Mouse (Mus musculus): ENCODE data around the gene Trim50.
"Not testable (repeated sequence)": the region's sequence is repeated elsewhere in the genome, so short reads cannot be mapped to it uniquely, and the experiment has no call there.

The Trim50 gene

DNA sequence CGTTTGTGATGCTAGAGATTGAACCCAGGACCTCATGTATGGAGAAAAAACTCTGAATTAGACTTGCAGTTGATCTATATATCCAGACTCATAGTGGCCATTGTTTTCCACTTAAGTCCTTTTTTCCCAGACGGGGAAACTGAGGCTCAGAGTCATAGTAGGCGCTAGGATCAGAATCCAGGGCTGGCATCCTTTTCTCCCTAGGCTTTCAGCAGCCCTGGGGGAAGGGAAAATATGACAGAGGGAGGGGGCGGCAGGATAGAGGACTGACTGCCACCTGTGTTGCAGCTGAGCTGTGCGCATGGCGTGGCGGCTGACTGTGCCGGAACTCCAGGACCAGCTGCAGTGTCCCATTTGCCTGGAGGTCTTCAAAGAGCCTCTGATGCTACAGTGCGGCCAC, at the start of gene Trim50:
Gene Trim50 (plus strand): TSS at position 301 of the 400 bp plus-strand sequence.
- no peak for DNase-seq (ENCODE audit: low spot score)

DNA sequence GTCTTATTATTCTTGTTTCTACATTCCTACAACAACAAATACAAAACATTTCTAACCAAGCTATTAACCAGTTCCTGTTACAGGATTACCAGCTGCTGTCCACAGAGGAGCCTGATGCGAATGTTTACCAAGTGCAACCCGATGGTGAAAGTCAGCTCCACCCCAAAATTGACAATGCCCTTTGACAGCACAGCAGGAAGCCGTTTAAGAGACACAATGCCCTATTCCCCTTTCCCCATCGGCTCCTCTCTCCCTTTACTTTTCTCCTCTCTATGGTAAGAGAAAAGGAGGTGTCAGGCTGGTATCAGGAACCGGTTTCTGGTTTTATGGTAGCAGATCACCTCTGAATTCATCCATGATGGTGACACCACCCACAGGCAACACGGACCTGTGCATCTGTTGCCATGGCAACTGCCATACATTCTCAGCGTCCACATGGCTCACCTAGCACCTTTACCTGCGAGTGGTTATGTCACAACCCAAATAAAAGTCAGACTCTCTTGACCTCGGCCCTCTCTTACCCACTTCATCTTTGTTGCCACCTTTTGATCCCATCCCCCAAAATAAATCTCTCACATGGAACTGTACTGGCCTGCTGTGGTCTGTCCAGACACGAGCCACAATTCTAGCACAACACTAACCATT, 46.7 kb upstream of the Trim50 start:
- no peak for DNase-seq (ENCODE audit: low spot score)

DNA sequence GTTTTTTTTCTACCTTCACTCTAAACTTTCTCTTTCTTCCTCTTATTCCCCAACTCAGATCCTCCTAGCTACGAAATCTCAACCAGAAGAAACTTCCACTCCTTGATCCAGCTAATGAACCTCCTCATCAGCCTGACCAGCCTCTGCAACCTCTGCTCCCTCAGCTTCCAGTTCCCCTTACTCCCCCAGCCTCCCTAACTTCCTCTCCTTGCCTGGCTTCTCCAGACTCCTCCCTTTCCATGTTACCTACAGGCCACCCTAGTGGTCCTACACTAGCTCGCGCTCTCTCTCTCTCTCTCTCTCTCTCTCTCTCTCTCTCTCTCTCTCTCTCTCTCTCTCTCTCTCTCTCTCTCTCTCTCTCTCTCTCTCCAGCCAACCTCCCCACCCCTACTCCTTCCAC, 36.9 kb upstream of the Trim50 start:
- no peak for DNase-seq (ENCODE audit: low spot score)

DNA sequence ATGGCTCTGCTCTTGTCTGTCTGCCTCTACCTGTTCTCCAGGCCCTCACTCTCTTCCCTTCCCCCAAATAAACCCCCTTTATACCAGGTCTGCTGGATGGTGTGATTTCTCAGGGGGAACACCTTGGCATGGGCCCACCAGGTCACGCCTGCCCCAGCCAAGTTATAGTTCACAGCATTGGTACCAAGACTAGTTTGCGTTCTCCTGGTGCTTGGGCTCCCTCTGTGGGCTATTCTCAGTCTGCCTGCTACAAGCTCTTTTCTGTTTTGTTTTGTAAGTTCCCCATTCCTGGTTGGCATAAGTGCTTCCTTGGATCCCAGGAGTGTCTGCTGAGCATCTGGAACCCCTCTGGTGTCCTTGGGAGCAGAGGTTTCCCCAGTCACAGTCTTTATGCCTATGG, 33.2 kb upstream of the Trim50 start:
- no peak for DNase-seq (ENCODE audit: low spot score)

DNA sequence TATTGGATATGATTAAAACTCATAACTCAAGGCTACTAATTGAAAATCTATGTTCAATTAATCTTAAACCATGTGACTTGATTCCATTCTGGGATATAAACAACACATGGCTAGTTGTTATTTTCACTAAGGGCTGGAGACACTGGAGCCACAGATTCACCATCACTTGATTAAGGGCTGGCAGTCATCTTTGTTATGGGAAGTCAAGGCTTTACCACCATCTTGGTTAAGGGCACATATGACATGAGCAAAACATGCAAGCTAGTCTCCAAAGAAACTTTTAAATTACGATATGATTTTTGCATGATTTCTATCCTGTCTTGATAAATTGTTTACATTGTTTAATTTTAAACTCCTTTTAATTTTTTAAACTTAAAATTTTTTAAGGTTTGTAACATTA, 30.9 kb upstream of the Trim50 start:
- no peak for DNase-seq (ENCODE audit: low spot score)

DNA sequence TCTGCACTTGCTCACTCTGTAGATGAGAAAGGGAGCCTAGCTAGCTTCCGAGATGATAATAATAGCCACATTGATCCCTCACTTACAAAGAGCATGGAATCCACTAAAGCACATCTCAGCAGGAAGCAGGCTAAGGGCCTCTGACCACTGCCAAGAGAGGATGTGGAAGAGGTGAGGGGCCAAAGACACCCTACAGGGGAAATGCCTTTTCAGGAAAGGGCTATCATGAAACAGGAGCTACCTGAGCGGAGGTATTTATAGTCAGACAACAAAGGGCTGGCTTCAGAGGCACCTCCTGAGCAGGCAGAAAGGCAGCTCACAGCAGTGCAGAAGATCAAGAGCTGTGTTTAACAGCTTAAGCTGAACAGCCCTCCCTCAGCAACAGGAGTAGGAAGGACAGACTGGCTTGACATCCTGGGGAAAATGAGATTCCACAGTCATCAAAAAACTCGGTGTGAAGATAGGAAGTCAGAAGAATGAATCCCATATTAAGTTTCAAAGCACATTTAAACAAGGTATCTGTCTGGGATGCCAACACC, 26.9 kb upstream of the Trim50 start:
- DNase-seq (ENCODE audit: low spot score): no peak

DNA sequence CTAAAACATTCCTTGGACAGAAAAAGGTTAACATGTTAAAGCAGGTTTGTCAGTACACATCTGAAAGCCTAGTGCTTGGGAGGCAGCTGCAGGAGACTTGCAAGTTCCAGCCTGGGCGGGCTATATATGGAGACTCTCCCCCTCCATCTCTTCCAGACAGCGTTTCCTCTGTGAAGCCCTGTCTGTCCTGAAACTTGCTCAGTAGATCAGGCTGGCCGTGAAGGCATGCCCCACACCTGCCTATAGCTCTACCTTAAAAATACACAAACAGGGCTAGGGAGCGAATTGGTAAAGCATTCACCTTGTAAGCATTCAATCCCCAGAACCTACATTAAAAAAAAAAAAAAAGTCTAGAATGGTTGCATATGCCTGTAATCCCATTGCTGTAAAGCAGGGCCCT, 23.6 kb upstream of the Trim50 start:
- DNase-seq (ENCODE audit: low spot score): no peak

DNA sequence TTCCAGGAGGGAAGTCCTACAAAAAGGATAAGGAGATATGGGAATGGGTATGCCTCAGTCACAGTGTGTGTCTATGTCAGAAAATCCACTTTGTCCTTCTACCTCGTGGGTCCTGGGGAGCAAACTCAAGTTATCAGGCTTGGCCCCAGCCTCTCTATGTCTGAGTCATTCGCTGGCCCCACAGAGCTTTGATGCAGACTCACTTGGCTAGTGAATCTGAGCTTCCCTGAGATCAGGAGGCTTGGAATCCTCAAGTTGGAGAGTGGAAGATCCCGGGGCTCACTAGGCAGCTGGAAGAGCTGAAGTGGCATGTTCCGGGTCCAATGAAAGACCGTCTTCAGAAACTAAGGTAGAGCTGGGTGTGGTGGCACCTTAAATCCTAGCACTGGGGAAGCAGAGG, 22.9 kb upstream of the Trim50 start:
- no peak for DNase-seq (ENCODE audit: low spot score)

DNA sequence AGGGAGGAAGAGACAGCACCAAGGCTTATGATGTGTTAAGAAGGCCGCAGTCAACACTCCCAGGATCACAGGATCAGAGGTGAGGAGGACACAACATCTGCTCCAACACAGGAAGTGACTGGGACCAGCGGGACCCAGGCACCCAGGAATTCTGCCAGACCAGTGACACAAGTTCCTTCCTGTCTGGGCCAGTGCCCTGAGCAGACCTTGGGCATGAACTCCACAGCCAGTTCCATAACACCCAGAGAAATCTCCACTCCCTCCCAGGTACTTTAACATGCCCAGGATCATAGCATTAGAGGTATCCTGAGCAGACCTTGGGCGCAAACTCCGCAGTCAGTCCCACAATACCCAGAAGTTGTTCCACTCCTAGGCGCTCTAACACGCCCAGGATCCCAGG, 21.9 kb upstream of the Trim50 start:
- no peak for DNase-seq (ENCODE audit: low spot score)

DNA sequence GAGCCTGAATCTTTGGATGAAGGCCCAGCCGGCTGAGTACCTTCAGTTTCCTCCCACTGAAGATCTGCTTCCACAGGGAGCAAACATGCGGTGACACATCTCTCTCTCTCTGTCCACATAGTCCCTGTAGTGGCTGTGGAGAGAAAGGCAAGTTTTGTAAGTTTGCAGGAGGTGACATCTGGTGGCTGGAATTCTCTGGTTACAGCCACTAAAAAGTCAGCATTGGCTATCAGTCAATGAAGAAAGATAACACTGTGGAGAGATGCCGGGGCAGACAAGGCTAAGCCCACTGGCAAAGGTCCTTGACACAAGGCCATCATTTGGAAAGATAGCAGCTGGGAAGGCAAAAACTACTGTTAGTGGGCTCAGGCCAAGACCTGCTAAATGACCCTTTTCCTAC, 15.5 kb upstream of the Trim50 start:
- DNase-seq (ENCODE audit: low spot score): no peak

DNA sequence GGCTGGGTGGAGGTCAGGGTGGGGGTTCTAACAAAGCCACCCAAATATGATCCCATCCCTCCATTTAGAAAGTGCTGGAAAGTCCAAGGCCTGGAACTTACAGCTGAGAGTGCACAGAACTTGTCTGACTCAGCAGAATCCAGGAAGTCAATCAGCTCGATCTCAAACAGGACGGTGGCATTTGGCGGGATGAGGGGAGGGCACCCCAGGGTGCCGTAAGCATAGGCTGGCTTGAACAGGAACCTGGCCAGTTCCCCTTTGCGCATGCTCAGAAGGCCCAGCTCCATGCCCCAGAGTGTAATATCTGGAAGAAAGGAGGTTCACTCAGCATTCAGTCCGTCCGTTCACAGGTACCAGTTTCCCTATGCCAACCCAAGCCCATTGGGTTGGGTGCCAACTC, 7.1 kb upstream of the Trim50 start:
- no peak for DNase-seq (ENCODE audit: low spot score)

DNA sequence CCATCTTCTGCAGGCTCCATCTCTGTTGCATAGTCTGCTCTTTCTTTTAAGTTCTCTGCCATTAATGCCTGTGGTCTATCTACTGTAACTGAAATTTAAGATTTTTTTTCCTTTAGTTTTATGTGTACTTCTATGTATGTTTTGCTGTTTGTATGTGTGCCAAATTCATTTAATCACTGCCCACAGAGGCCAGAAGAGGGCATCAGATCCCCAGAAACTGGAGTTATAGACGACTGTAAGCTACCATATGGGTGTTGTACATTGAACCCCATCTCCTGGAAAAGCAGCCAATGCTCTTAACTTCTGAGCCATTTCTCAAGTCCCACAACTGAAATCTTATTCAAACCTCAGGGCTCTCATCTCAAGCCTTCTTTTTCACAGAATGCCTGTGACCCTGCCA, 6.7 kb upstream of the Trim50 start:
- no peak for DNase-seq (ENCODE audit: low spot score)

DNA sequence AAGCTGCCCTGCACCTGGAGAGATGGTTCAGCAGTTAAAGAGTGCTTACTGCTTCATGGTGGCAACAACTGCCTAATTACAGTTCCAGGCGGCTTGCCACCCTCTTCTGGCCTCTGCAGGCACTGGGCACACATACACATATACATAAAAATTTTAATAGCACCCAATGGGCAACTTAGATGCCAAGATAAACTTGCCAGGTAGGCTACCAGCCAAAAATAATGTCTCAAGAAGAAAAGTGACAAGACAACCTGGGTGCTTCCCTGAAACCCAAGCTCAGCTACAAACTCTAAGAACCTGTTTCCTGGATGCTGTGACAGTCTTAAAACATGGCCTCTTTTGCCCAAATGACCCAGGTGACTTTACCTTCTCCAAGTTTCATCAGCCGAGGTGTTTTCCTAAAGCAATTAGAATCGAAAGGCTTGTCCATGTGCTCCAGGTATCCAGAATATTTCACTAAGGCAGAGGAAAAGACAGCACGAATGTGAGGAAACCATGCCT, 5.5 kb upstream of the Trim50 start:
- DNase-seq (ENCODE audit: low spot score): no peak

DNA sequence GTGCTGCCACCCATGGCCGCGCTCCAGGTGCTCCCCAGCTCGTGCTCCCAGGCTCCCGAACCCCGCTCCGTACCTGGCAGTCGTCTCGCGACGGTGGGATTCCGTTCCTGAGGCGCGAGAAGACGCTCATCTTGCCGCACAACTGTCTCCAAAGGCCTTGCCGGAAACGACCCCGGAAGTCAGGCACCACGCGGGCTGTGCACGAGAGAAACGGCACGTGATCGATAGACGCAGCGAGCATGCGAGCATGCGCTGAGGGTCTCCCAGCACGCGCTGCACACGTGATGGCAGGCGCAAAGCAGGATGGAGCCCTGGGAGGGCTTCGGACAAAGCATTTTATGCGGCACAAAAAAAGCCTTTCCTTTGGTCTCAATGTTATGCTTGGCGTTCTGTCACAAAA, 3.2 kb upstream of the Trim50 start, which contains the start of gene Fkbp6:
Gene Fkbp6 (minus strand): TSS at position 183 of the 400 bp plus-strand sequence.
- no peak for DNase-seq (ENCODE audit: low spot score)

DNA sequence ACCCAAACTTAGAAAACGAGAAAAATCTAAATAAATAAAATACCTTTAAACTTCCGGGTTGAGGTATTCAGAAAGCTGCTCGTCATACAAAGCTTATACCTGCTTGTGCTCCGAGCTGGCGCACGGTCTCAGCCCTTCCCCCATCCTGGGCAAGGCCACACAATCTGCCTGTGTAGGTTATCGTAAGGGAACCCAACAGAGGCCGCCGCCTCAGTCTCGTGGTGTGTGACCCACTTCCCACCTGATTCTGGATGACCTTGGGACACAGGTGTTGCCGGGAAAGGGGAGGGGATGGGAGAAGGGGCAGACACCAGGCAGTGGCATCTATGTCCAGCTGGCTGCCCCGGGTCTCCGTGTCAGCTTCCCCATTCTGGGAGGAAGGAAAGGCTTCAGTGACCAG, 1.5 kb upstream of the Trim50 start:
- DNase-seq (ENCODE audit: low spot score): no peak

DNA sequence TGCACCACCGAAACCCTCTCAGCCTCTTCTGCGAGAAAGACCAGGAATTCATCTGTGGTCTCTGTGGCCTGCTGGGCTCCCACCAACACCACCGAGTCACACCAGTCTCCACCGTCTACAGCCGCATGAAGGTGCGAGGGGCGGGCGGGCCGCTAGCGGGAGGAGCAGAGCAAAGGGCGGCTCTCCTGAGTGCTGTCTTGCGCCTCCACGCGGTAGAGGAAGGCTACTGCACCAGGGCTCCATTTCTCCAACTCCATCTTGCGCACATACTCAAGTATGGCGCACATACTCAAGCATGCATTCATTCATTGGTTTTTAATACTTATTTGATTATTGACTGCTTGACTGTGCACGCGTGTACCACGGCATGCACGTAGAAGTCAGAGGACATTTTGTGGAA, 469 bp downstream of the Trim50 start:
- no peak for DNase-seq (ENCODE audit: low spot score)

DNA sequence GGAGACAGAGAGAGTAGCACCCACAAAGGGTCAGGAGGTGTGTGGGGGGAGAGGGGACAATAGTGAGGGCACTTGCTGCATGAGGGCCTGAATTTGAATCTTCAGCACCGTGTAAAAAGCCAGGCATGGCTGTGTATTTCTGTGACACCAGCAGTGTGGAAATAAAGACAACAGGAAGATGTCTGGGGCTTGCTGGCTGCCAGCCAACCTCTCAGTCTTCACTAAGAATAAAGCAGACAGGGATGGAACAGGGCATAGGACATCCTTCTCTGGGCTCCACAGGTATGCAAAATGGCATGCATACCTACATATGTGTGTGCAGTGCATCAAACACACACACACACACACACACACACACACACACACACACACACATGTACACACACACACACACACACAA, 3.0 kb downstream of the Trim50 start:
- no peak for DNase-seq (ENCODE audit: low spot score)

DNA sequence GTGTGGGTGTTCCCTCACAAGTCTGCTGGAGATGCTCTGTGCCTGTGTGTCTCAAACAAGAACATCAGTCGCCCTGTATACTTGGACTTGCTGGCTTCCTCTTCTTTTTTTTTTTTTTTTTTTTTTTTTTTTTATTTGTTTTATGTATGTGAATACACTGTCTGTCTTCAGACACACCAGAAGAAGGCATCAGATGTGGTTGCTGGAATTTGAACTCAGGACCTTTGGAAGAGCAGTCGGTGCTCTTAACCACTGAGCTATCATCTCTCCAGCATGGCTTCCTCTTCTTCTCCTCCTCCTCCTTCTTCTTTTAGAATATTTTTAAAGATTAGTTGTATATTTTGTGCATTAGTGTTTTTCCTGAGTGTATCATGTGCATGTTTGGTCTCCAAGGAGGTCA, 4.5 kb downstream of the Trim50 start:
- DNase-seq (ENCODE audit: low spot score): peak; percentile 29

DNA sequence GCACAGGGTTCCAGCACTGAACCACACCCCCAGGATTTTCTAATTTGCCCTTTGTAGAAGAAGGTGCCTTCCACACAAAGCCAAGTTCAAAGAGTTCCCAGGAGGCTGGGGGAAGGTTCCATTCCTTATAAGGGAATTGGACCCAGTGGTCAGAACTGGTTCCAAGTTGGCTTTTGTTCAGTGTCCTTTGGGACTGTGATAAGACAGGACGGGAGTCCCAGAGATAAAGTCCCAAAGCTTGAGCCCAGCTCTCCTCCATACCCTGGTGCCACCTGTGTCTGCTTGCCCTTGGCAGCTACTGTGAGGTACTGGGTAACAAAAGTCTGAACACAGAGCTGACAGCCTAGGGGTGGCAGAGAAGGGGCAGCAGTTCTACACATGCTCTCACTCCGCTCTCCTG, 6.7 kb downstream of the Trim50 start:
- DNase-seq (ENCODE audit: low spot score): no peak

DNA sequence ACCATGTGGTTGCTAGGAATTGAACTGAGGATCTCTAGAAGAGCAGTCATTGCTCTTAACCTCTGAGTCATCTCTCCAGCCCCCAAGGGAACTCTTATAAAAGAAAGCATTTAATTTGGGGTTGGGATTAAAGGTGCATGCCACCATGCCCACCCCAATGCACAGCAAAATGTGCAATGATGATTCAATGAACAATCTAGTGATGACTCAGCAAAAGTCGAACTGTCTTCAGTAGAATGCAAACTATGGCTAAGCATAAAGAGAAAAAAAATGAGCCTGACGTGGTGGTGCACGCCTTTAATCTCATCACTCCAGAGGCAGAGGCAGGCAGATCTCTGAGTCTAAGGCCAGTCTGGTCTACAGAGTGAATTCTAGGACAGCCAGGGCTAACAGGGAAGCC, 9.5 kb downstream of the Trim50 start:
- DNase-seq (ENCODE audit: low spot score): no peak

DNA sequence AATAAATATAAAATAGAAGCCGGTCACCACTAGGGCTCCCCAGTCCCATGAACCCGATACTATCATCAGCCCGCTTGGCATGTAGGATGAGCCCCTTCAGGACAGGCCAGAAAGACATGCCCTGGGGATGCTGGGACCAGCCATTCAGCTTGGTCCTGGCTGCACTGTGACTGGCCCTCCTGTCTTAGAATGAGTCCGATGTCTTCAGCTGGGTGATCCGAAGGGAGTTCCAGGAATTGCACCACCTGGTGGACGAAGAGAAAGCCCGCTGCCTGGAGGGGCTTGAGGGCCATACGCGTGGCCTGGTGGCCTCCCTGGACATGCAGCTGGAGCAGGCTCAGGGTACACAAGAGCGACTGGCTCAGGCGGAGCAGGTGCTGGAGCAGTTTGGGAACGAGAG, 10.4 kb downstream of the Trim50 start:
- no peak for DNase-seq (ENCODE audit: low spot score)

DNA sequence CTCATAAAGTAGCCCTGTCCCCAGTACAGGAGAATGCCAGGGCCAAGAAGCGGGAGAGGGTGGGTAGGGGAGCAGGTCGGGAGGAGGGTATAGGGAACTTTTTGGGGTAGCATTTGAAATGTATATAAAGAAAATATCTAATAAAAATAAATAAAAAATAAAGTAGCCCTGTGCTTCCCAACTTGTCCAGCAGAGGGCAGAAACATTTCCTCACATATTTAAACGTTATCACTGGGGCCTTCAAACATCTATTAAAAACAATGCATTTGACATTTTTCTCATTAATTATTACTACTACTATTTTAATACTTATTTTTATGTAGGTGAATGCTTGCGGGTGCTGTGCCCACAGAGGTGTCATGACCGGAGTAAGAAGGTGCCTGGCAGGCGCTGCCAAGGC, 14.7 kb downstream of the Trim50 start:
- DNase-seq (ENCODE audit: low spot score): peak; percentile 12

DNA sequence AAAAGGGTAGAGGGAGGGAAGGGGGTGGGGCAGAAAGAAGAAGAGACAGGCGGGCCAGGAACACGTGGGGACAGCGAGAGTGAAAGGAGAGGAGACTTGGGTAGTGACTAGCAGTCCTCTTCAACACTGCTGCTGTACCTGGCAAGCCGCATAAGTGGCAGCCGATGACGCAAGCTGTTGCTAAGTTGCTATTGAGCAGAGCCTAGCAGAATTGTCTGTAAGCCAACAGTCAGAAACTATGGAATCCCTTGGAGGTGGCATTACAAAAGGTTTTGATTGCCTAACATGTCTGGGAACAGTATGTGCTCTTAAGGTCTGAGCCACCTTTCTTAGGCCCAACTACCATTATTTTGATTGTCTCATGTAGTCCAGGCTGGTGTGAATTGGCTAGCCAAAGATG, 15.2 kb downstream of the Trim50 start:
- no peak for DNase-seq (ENCODE audit: low spot score)

DNA sequence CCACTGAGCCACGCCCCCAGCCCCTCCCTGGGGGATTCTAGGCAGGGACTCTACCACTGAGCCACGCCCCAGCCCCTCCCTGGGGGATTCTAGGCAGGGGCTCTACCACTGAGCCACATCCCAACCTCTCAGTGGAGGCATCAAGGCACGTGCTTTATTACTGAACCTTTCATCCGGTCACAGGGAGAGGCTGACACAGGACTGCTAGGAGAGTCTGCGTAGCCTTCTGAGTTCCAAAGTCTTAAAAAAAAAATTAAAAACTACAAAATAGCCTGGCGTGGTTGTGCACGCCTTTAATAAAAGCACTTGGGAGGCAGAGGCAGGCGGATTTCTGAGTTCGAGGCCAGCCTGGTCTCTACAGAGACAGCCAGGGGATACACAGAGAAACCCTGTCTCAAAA, 16.1 kb downstream of the Trim50 start:
- DNase-seq (ENCODE audit: low spot score): not testable (repeated sequence)

Data from T-cell, adult 2 months (primary cell).